Mouse (Mus musculus) urinary bladder, postnatal 10 days (tissue): Measurements from ENCODE around the gene Gkap1.

Source experiments
- DNase-seq: peaks from one replicate; pipeline ENCODE4 v3.0.0; 2022; ENCODE audit warnings: low spot score

Gkap1 gene

GRCm38 (mm10) chr13:58275599-58275998 lies at the start of gene Gkap1:
Gene Gkap1 (minus strand): TSS chr13:58275699.
- no peak for DNase-seq

GRCm38 (mm10) chr13:58317768-58318167 lies 42.3 kb upstream of the Gkap1 start:
- no peak for DNase-seq

- DNase-seq, result no peak
Observed at GRCm38 (mm10) chr13:58314991-58315390, 39.5 kb upstream of the Gkap1 start.

- no peak for DNase-seq
Observed at GRCm38 (mm10) chr13:58313758-58314157, 38.3 kb upstream of the Gkap1 start.

- no peak for DNase-seq
Observed at GRCm38 (mm10) chr13:58311351-58311750, 35.9 kb upstream of the Gkap1 start.

GRCm38 (mm10) chr13:58309499-58309898 lies 34.0 kb upstream of the Gkap1 start:
- DNase-seq, result no peak

- DNase-seq, result no peak
Observed at GRCm38 (mm10) chr13:58307453-58307852, 32.0 kb upstream of the Gkap1 start.

GRCm38 (mm10) chr13:58305230-58305629 lies 29.7 kb upstream of the Gkap1 start:
- no peak for DNase-seq

GRCm38 (mm10) chr13:58302421-58303145 lies 27.1 kb upstream of the Gkap1 start:
- no peak for DNase-seq

GRCm38 (mm10) chr13:58301961-58302360 lies 26.5 kb upstream of the Gkap1 start:
- DNase-seq, result no peak

GRCm38 (mm10) chr13:58298756-58299155 lies 23.3 kb upstream of the Gkap1 start:
- no peak for DNase-seq

GRCm38 (mm10) chr13:58295582-58295981 lies 20.1 kb upstream of the Gkap1 start:
- DNase-seq, result no peak

- DNase-seq, result no peak
Observed at GRCm38 (mm10) chr13:58292811-58293210, 17.3 kb upstream of the Gkap1 start.

- no peak for DNase-seq
Observed at GRCm38 (mm10) chr13:58289308-58289707, 13.8 kb upstream of the Gkap1 start.

GRCm38 (mm10) chr13:58287822-58288221 lies 12.3 kb upstream of the Gkap1 start:
- DNase-seq, result peak; percentile 68

GRCm38 (mm10) chr13:58283466-58283865 lies 8.0 kb upstream of the Gkap1 start:
- DNase-seq, result no peak

GRCm38 (mm10) chr13:58281936-58282335 lies 6.4 kb upstream of the Gkap1 start:
- DNase-seq, result no peak

GRCm38 (mm10) chr13:58280528-58280927 lies 5.0 kb upstream of the Gkap1 start:
- DNase-seq, result no peak

GRCm38 (mm10) chr13:58276256-58276655 lies 757 bp upstream of the Gkap1 start:
- DNase-seq, result no peak

GRCm38 (mm10) chr13:58275076-58275475 lies 423 bp downstream of the Gkap1 start:
- DNase-seq, result no peak

GRCm38 (mm10) chr13:58274259-58274991 lies 1.1 kb downstream of the Gkap1 start:
- peak; percentile 15 for DNase-seq

- DNase-seq, result no peak
Observed at GRCm38 (mm10) chr13:58273411-58274258, 1.9 kb downstream of the Gkap1 start.

GRCm38 (mm10) chr13:58266864-58267263 lies 8.6 kb downstream of the Gkap1 start:
- DNase-seq, result no peak
